Mouse (Mus musculus): ENCODE data around the gene Reg1.
"Not testable (repeated sequence)": the region's sequence is repeated elsewhere in the genome, so short reads cannot be mapped to it uniquely, and the experiment has no call there.

Gene Reg1

GRCm38 (mm10) chr6:78422411-78422810 is at the start of gene Reg1:
Reg1 (plus strand) TSS chr6:78422711.
- not testable (repeated sequence) for DNase-seq

- DNase-seq, result no peak
Measured at GRCm38 (mm10) chr6:78378765-78379164, 43.7 kb upstream of the Reg1 start, which contains the start of gene Reg3d. Reg3d (minus strand) TSS chr6:78378865.

GRCm38 (mm10) chr6:78380409-78380808 is 42.1 kb upstream of the Reg1 start, which contains the start of gene Reg3a:
Reg3a (plus strand) TSS chr6:78380709.
- no peak for DNase-seq

- no peak for DNase-seq
Measured at GRCm38 (mm10) chr6:78385609-78386008, 36.9 kb upstream of the Reg1 start.

GRCm38 (mm10) chr6:78395323-78395722 is 27.2 kb upstream of the Reg1 start, which contains the start of gene Reg2:
Reg2 (plus strand) TSS chr6:78395623.
- not testable (repeated sequence) for DNase-seq

GRCm38 (mm10) chr6:78425497-78425896 is 3.0 kb downstream of the Reg1 start:
- no peak for DNase-seq

- no peak for DNase-seq
Measured at GRCm38 (mm10) chr6:78447202-78447601, 24.7 kb downstream of the Reg1 start.

GRCm38 (mm10) chr6:78448409-78448808 is 25.9 kb downstream of the Reg1 start:
- DNase-seq, result no peak

- no peak for DNase-seq
Measured at GRCm38 (mm10) chr6:78452804-78453203, 30.3 kb downstream of the Reg1 start.

- DNase-seq, result peak; percentile 66
Measured at GRCm38 (mm10) chr6:78460191-78460825, 37.8 kb downstream of the Reg1 start.

- no peak for DNase-seq
Measured at GRCm38 (mm10) chr6:78462360-78462759, 39.8 kb downstream of the Reg1 start.

GRCm38 (mm10) chr6:78463266-78463665 is 40.8 kb downstream of the Reg1 start:
- DNase-seq, result no peak

GRCm38 (mm10) chr6:78468772-78469171 is 46.3 kb downstream of the Reg1 start, which contains the start of gene Reg3g:
Reg3g (minus strand) TSS chr6:78468872.
- no peak for DNase-seq

- DNase-seq, result no peak
Measured at GRCm38 (mm10) chr6:78469287-78469686, 46.8 kb downstream of the Reg1 start.

All from right cerebral cortex, adult 18-20 months (tissue).